Mouse (Mus musculus) kidney, adult 8-10 months (tissue): ENCODE measurements at regions not wholly inside any gene's neighbourhood (a gene's known extent, or its start where the extent isn't known, plus 50 kb on each side); places are given as distances from the start of the nearest gene placed in this dataset.
A peak's percentile ranks its signal among the peaks of the same experiment; 100 is the strongest.

Experiments
- DNase-seq, 2 experiments: peaks; one replicate each; pipeline ENCODE4 v3.0.0; 2022

DNA sequence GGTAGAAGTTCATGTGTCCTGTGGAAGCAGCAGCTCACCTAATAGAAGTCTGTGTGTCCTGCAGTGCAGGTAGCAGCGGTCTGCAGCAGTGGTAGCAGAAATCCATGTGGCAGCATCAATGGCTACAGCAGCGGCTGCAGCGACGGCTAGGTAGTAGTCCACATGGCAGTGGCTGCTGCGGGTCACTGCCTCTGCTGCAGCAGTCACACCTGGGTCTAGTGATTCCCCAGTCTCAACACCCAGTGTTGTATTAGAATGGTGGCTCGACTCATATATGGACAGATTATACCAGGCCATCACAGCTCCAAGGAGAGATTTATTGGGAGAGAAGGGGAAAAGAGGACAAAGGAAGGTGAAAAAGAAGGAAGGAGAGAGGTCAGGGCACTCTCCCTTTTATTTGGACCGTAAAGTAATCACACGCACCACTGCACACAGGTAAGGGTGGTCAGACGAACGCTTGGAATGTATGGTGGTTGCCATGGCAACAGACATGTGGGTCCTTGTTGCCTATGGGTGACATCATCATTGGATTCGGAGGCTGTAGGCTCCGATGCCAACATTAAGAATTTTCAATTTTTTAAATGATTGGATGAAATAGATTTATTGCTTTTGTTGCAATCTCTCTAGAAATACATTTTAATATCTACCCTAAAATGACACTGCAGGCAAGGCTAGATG is 71.2 kb upstream of the Ccdc85a start:
- DNase-seq: no peak

DNA sequence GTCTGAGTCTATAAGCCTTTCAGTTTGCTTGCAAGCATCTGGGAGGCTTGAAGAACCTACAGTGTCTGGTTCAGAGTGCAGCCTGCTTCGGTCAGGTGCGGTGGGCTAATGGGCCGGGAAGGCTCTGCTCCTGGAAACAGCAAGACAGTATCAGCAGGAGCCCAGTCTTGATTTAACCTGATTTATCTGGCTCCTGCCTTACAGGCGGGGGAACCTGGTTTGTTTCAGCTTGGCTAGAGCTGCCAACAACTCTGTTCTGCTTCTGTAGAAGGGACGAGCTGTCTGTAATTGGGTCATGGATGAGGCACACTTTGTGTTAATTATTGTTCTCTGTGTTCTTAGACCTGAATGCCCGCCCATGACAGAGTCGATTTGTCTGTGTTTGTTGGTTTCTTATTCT is 65.3 kb upstream of the Ccdc85a start:
- peak; percentile 6 to 41 for DNase-seq

DNA sequence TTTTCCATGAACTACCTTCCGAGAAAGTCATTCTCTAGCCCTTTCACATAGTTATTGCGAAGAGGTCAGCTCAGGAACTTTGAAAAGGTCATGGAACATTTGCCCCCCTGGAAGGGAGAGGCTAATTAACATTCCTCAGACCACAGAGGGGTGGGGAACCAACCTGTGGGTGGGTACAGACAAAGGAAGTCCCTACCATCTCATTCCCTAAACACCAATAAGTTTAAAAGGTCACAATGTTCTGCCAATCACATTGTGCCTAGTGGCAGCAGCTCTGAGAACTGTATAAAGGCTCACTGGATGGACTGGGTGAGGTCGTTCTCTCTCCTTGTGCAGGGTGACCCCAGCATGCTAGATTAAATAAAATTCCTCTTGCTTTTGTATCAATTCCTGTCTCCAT is 64.8 kb upstream of the Ccdc85a start:
- no peak for DNase-seq

DNA sequence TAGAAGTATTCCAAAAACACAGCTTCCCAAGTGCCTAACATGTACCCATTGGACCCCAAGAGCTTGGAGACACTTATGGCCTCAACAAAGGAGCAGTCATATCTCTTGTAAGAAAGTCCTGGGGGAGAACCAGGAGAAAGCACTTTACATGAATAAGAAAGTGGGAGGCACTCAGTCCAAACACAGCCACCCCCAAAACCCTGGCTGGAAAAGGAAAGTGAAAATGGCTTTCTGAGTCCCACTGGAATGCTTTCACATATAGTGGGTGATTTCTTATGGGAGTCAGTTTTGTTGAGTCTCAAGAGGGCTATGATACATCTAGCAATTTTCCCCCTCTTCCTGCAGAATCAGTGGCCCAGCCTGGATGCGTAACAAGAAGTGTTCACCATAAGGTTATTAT is 55.0 kb upstream of the Ccdc85a start:
- DNase-seq: no peak

DNA sequence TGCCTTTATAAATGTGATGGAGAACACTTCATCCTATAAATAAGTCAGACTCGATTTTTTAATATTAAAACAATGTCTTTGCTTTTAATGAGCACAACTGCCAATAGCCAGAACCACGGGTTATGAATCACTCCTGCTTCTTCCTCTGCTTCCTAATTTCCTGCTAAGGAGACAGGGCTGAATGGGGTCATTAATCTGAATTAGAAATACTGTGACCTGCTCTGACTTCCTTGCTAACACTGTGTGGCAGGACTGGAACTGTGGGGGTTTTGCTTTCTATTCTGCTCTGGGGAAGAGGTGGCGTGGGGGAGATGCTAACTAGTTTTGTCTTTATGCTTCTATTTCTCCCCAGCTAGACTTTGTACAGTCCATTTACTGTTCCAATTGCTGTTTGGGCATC is 52.6 kb upstream of the Ccdc85a start:
- DNase-seq: no peak
